Mouse (Mus musculus) embryo, embryonic 11 days (tissue): ENCODE measurements around the gene Cdk20.

Source experiments
- DNase-seq: peaks from one replicate; pipeline ENCODE4 v3.0.0-alpha.2; 2015

Gene Cdk20

GRCm38 (mm10) chr13:64432017-64432995 is at the start of gene Cdk20:
TSS of gene Cdk20 (plus strand) at chr13:64432314.
- peak; percentile 94 for DNase-seq

- DNase-seq: no peak
Observed at GRCm38 (mm10) chr13:64384937-64385336, 47.2 kb upstream of the Cdk20 start.

DNA sequence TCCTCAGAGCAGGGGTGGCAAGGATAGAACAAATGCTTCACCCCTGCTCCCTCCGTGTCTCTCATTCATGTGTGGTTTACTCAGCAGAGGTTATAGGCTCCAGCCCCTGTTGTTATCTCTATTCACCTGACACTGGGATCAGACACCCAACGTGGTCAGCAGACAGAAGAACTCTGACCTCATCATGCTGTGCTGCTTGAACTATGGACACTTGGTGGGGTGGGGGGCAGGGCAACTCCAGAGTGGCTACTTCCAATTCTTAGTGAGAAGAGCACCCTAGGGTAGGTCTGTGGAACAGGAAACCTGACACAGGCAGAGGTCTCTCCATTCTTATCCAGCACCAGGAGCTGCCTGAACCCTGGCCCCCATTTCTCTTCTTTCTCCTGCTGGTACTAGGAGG is 46.1 kb upstream of the Cdk20 start:
- DNase-seq: no peak

- DNase-seq: no peak
Observed at GRCm38 (mm10) chr13:64388415-64388814, 43.7 kb upstream of the Cdk20 start.

DNA sequence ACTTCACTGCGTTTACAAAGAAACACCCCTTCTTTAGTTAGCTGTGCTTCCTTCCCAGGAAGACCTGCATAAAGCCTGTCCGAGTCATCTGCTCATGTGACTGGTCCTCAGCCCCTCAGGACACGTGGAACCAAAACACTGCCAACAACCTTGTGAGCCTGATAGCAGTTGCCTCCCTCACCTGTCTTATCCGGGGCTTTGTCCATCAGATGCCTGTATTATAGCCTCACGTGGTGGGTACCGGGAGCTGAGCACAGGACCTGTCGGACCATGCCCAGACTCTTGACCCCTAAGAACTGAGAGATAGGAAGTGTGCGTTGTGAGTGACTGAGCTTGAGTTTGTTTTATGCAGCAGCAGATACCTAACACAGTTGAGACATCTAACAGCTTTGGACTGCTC is 35.1 kb upstream of the Cdk20 start:
- no peak for DNase-seq

DNA sequence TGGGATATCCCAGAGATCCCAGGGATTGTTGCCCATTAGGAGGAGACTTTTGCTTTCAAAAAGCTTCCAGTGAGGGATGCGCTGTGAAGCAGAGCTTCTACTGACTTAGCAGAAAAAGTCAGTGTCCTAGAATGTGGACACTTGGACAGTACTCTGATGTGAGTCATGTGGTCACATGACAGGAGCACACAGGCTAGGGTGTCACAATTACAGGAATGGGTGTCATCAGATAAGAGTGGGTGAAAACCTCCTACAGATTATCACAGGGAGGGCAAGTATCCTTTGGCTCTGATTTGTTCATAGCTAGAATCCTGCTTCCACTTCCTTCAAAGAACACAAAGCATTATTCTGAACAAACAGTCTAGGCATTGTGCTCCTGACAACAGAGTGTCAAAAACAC is 34.0 kb upstream of the Cdk20 start:
- DNase-seq: no peak

DNA sequence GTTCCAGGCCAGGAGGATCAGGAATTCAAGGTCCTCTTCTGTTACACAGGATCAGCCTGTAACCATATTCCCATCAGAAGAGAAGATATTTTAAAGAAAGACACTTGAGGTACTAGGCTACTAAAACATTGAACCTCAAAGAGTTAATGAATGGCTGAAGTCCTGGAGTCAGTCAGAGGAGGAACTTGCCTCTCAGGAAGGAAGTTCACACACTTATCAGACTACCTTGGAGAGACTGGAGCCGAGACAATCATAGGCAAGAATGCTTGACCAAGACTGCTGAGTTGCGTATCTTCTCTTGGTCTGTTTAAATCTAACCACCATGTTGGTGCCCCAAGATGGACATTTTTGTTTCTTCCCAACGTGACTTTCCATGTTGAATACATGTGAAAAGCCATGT is 32.2 kb upstream of the Cdk20 start:
- no peak for DNase-seq

GRCm38 (mm10) chr13:64400801-64401361 is 31.2 kb upstream of the Cdk20 start:
- DNase-seq: peak; percentile 9

- no peak for DNase-seq
Observed at GRCm38 (mm10) chr13:64402006-64402405, 30.1 kb upstream of the Cdk20 start.

DNA sequence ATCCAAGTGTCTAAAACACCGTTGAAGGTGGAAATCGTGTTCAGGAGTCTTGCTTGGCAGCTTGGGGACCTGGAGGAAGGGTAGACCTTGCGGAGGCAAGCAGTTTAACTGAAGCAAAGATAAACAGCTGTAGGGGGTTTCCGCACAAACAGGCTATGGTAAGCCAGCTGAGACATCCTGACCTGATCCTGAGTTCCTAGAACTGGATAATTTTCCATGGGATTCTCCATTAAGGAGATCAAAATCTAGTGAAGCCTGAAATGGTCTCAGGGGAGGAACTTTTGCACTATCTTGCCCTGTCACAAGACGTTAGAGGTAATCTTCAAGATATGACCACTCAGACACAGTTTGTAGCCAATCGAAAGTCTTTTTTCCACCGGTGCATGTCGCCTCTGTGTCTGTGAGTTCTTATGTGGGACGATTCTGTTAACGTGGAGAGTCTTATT is 29.6 kb upstream of the Cdk20 start:
- no peak for DNase-seq

DNA sequence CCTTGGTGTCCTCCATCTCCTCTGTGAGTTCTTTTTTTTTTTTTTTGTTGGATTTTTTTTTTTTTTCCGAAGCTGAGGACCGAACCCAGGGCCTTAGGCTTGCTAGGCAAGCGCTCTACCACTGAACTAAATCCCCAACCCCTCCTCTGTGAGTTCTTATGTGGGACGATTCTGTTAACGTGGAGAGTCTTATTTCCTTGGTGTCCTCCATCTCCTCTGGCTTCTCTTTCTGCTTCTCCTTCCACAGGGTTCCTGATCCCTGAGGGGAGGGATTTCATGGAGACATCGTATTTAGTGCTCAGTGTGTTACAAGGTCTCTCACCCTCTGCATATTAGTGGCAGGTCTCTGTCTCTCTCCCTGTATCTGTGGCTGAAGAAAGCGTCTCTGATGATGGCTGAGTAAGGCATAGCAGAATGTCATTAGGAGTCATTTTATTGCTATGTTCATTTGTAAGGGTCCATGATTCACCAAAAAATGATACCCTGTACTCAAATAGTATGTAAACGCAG is 29.1 kb upstream of the Cdk20 start:
- no peak for DNase-seq

DNA sequence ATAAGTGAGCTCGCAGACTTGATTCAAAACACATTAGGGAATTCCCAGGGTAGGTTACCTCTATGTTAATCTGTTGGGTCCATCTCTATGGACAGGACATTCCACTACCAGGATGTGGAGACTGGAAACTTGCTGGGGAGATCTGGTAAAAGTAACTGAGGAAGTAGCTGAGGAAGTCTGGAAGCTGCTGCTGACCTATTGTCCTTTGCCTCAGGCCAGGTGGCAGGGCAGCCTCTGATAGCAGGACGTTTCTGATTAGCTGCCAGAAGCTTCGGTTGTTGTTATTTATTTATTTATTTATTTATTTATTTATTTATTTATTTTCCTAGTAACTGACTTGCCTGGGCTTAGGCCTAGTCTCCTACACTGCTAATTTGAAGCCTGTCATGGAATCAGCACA is 28.6 kb upstream of the Cdk20 start:
- no peak for DNase-seq

DNA sequence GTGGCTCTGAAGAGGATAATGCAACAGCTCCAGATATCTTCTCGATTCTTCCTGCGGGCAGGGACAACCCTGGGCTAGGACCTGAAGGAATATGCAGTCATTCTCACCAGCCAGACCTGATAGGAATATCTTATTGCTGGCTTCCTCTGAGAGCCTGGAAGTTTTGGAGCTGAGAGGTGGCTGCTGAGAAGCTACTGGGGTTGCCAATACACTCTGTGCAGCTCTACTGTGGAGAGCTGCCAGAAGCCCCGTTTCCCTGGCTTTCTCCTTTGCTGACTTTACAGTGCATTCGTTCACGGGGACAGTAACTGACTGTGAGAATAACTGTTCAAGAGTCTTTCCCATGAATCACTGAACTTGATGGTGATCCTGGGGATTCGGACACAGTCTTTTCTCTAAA is 26.6 kb upstream of the Cdk20 start:
- DNase-seq: no peak

DNA sequence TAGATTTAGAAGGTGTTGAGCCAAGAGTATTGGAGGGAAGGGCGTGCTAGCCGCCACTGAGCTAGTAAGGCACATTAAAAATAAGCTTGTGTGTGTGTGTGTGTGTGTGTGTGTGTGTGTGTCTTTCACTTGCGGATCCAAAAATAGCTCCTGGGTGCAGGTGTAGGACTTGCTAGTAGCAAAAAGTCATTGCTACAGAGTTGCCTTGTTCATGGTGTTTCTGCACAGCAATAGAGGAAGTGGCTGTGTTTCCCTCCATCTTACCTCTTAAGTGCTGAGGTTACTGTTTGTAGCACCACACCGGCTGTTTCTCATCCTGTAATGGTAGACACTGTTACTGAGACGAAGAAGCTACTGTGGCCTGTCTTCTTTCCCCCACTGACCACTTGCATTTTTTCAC is 24.1 kb upstream of the Cdk20 start:
- DNase-seq: no peak

DNA sequence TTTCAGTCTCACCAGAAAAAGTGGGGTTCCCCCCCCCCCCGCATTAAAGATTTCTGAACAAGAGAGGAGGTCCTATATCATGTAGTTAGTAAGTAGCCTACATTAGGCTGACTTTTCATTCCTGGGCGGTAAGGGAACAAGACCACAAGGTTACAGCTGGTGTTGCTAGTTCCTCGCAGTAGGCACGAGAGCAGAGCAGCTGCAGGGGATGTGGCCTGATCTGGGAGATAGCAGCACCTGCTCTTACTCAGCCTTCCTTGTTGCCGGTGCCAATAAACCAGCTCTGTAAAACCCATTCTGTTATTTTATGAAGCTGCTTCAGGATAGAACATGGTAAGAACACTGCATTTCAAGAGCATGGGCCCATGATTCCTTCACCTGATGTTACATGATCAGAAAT is 21.5 kb upstream of the Cdk20 start:
- no peak for DNase-seq

DNA sequence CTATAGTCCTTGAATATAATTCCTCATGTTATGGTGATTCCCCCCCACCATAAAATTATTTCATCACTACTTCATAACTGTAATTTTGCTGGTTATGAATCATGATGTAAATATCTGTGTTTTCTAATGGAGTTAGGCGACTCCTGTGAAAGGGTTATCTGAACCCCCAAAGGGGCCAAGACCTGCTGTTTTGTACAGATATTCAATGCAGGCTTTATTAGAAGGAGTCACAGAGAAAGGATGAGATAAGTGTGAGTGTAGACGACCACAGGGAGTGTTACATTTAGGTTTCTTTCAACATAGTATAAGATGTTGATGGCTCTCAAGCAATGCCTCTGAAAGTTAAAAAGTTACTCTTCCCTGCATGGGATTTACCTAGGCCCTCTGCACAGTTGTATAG is 20.8 kb upstream of the Cdk20 start:
- DNase-seq: no peak

- no peak for DNase-seq
Observed at GRCm38 (mm10) chr13:64412752-64413257, 19.3 kb upstream of the Cdk20 start.

GRCm38 (mm10) chr13:64415659-64416058 is 16.5 kb upstream of the Cdk20 start:
- no peak for DNase-seq

DNA sequence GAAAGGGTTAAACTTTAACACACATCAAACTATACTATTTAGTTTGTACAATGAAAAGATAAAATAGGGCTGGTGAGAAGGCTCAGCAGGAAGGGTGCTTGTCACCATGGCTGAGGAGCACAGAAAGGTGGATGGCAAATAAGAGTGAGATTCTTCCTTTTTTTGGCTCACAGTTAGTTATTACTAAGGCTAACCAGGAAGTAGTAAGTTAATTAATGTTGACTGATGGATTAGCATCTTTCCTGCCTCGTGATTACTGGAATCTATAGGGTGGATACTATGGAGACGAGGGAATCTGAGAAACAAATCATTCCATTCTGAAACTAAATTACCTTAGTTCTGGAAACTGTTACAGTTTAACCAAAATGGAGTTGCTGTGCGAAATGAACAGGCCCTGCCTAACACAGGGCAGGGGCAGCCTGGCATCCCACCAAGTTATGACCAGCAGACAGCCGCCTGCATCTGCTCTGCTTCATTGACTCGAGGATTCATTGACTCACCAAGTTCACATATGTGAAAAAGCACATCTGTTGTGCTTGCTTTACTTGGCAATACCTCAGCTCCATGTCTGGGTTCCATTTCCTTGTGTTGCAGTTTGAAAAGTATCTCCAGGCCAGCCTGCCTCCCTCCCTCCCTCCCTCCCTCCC is 15.0 kb upstream of the Cdk20 start:
- DNase-seq: no peak

DNA sequence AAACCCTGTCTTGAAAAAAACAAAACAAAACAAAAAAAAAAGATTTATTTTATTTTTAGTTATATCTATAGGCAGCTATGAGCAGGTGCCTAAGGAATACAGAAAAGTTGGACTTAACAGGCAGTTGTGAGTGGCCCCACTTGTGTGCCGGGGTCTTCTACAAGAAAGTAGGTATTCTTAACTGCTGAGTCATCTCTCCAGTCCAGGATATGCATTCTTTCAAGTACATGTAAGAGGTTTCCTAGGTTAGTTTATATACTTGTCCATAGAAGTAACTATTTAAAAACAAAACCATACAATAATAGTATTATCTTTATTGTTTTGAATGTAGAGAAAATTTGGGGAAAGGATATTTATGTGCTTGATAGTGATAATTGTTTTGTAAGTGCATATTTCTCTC is 11.3 kb upstream of the Cdk20 start:
- DNase-seq: no peak

DNA sequence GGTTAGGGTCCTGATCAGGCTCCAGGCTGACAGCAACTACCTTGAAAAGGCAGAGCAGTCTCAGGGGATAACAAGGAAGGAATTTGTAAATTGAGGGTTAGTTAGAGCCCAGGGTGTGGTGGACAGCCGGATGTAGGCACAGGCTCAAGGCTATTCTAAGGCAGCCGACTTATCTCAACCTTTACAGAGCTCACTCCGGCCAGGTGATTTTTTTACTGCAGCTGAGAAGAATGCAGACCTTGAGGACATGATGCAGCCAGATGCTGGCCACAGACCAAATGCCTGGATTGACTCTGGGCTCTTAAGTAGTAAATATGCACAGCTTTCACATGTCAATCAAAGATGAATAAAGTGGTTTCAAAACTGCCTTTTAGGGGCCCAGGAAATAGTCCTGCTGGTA is 10.7 kb upstream of the Cdk20 start:
- DNase-seq: no peak

DNA sequence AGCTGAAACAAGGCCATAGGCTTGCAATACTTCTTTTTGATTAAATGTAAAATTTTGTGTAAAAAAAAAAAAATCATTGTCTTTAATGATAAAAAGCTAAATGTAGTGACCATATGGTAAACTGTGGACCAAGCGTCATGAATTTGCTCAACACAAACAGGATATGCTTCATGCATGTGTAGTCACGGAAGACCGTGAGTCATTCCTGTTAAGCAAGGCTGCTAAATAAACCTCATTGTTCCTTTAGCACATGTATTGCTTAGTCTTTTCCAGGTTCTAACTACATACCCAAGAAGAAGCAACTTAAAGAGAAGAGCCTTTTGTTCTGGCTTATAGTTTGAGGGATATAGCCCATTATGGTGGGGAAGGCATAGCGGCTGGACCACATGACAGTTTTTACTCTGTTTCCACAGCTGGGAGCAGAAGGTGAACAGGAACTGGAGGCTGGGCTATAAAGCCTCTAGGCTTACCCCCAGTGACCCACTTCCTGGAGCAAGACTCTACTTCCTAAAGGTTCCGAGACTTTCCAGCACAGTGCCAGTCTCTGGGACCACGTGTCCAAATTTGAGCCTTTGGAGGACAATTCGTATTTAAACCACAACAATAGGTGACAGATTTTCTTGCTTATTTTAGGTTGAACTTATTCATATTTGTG is 10.0 kb upstream of the Cdk20 start:
- DNase-seq: no peak

DNA sequence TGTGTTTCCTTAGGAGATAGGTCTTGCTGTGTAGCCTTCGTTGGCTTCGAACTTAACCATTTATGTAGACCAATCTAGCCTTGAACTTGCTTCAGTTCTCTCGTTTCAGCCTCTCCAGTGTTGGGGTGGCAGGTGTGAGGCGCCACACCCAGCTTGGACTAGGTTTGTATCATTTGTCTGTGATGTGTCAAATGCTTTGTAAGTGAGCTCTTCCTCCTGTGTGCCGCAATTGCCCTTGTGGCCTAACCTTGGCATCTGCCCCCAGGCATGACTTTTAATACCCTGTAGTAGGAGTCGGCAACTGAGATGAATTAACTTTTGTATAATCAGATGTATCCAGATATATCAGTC is 9.5 kb upstream of the Cdk20 start:
- DNase-seq: no peak
